Mouse (Mus musculus): ENCODE results near the gene 1500011B03Rik.
A peak's percentile ranks its signal among the peaks of the same experiment; 100 is the strongest.

GRCm38 (mm10) chr5:114813525-114814181 lies 9.6 kb downstream of the 1500011B03Rik start:
- no peak for TF ChIP-seq CTCF (IDR thresholded peaks at IDR 0.05; ENCODE audit: extremely low read depth, insufficient read depth, low read length)
- peak; percentile 96 for TF ChIP-seq POLR2A (IDR thresholded peaks at IDR 0.05; ENCODE audit: extremely low read depth, insufficient read depth, low read length)

All from cortical plate, adult 2 months (tissue).